Mouse (Mus musculus) ES-CJ7 (cell line): ENCODE results near the gene Rims3.

Experiments
- DNase-seq: peaks from one replicate; pipeline ENCODE4 v3.0.0; 2011; ENCODE audit warnings: low read depth, low spot score

Gene Rims3

DNA sequence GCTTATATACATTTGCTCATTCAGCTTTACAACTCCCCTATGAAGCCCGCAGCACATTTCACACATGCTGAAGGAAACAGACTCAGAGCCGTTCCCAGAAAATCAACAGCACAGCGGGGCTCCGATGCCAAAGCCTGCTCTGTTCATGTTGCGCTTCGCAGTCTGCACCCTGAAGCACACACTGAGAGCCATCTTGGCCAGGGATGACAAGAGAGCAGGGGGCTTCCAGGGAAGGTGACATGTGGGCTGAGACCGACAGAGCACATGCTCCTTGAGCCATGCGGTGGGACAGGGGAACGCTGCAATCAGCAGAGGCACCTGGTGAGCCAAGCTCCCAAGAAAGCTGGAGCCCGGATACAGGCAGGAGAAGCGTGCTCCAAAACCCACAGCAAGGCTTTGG, 5.2 kb upstream of the Rims3 start:
- no peak for DNase-seq

DNA sequence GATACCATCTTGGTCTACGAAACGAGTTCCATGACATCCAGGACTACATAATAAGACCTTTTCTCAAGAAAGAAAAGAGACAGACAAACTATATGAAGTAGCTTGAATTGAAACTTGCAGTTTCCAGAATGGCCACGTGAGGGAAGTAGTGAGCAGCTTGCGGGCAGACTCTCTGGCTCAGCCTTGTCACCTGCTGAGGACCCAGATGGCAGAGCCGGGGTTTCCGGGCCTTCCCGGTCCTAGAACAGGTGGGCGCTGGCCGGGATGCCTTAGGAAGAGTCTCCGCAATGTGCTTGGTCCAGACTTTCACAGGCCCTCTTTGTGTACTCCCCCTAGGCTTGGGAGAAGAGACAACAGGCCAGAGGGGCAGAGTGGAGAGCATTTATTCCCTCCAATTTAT, 3.7 kb upstream of the Rims3 start:
- DNase-seq, result peak; percentile 78

DNA sequence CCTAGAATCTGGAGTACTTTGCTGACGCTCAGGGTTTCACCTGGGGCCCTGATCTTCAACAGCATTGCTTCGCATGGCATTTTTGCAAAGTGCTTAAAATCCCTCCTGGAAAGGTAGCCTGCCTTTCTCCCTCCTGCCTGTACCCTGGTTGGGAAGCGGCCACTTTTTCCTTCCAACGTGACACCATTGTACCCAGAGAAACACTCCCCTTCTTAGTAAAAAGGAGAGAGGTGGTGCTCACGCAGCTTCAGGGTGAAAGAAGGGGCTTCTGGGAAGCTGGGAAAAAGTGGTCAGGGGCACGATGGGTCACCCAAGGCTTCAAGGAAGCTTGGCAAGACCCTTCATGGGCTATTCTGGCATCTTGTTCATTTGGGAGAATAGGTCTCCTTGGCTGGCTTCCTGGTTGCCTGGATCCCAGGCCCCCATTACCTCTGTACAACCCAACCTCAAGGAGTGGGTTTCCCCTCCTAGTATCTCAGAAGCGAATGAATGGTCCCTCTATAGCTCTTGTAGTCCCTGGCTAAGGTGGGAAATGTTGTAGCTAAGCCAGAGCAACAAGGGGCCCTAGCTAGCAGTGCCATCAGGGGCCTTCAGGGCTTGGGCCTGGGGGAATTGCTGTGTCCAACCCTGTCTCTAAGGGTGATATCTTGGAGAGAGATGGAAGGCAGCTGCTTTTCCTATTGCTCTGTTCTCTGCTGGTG, 894 bp downstream of the Rims3 start:
- no peak for DNase-seq

DNA sequence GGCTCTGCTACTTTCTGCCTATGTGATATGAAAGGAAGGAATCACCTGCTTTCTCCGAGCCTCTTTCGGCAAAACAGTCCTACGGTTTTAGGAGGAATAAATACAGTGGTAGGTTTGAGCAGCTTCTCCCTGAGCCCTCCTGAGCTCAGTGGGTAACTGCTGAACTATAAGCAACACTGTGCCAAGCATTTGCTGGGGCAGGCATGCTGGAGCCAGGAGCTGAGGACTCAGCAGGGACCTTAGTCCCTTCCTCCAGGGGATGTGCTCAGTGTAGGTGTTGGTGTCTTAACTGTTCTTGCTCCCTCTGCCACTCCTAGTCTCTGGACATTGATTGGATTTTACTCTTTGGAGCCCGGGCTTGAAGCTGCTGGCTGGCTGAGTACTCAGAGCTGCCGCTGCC, 1.8 kb downstream of the Rims3 start:
- DNase-seq, result no peak

DNA sequence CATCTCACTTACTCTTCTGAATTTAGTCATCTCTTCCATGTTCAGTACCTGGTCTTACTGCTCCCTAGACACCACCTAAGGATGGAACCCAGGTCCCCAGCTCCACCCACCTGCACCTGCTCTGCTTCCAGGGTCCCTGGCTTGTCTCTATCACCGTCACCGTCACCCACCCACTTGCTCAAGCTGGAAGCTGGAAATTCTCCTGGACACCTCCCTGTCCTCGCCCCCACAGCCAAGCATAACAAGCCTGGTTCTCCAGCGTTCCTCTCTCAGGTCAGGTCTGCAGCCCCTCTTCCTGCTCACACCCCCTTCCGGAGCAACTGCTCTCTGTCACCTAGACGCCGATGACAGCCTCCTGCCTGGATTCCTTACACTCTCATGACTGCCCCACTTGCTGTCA, 5.2 kb downstream of the Rims3 start:
- DNase-seq, result no peak

DNA sequence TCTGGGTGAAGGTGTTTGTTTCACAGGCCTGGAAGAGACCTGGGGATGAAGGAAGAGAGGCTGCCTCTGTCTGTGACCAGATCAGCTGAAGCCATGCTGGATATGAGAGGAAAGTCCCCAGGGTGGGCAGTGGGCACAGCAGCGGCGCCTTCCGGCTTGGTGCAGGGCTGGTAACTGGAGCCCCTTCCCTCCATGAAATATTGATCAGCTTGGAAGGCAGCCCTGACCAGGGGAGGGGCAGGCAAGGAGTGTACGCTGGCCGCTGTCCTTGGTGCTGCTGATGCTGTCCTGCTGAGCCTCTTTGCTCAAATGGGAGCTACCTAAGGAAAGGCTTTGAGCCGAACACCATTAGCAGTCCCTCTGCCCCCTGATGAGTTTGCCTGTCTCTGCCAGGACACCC, 11.6 kb downstream of the Rims3 start:
- DNase-seq, result peak; percentile 54

DNA sequence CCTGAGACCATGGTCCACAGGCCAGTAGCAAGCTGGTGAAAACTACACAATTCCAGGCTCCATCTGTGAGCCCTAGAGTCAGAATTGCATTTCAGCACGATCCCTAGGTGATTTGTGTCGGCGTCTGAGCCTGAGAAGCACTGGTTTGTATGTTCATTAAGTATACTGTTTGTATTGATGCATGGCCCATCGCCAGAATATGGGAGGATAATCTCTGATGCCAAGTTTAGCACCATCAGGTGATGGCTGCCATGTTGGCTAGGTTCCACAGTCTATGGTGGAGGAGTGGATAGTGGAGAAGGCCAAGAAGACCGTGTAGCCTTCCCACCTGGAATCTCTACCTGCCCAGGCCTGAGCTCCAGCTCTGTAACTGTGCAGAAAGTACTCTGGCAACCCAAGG, 13.6 kb downstream of the Rims3 start:
- no peak for DNase-seq

DNA sequence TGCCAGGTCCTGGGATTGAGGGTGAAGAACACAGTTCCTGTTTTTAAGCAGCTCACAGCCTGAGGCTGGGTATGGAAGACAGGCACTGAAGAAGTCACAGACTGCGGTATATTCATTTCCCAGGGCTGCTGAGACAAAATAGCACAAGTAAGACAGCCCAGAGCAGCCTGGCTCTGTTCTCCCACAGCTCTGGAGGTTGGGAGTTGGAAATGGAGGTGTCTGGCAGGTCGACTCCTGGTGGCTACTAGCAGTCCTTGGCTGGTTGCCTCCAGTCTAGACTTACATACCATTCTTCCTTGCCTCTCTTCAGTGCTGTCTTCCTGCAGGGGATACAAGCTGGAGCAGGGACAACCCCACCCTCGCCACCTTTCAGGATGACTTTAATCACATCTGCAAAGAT, 14.4 kb downstream of the Rims3 start:
- no peak for DNase-seq

DNA sequence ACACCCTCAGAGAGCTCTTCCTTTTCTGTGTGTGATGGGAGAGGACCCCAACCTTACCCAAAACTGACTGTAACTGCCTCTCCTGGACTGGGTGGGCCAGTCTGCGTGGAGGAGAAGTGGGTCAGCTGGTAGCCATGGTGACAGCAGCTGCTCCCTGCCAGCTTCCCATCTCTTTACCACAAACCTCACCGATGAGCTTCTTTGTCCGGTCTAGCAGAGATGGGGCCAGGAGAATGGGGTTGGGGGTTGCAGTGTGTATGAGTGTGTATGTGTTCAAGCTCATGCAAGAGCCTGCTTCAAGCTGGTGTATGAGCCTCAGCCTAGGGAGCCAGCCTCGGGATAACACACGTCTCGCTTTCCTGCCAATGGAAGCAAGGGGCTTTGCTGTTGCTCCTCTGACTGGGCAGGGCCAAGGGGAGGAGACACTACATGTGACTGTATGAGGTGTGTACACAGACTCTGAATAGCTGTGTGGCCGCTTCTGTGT, 15.7 kb downstream of the Rims3 start:
- DNase-seq, result no peak

DNA sequence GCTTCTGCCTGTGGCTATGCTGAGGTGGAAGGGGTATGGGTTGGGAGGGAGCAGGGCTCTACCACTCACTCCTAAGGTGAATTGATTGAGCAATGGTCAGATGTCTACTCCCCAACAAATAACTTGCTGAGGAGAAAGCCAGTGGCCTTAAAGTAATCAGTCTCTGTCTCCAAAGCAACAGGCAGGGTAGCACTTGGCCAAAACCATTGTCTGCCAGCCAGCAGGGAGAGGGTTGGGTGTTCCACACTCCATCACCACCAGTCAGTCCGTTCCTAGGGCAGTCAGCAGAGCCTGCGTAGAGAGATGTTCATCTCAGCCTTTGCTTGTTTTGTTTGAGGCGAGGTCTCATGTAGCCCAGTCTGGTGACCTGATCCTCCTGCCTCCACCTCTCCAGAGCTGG, 21.3 kb downstream of the Rims3 start:
- no peak for DNase-seq

DNA sequence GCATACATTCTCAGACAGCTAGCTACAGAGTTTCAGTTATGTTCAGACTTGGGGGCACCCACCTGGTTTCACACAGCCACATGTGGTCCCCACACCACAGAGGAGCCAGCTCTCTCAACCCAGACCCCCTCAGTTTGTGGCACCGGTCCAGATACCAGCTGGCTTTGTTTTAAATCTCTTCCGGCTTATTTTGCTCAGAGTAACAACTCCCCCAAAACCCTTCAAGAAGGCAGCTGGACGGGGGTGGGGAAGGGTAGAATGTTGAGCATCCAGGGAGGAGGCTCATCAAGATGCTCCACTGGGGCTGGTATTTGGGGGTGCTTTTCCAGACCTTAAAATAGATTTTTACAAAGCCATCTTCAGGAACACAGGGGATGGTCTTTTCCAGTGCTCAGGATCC, 24.1 kb downstream of the Rims3 start:
- no peak for DNase-seq

DNA sequence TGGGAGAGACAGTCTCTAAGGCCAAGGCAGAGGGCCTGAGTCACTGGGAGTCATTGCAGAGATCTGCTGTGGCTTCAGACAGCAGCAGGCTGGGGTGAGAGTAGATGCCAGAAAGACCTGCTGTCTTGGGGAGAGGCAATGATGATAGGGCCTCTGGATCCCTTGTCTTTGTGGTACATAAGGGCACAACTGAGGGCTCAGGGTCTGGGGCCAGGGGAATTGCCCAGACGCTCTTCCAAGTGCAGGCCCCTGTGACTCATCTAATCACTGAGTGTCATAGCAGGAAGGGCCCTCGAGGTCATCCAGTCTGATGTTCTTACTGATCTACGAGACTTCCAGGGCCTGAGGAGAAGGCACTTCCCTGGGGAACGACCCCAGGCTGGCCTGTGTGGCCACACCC, 24.8 kb downstream of the Rims3 start:
- no peak for DNase-seq

DNA sequence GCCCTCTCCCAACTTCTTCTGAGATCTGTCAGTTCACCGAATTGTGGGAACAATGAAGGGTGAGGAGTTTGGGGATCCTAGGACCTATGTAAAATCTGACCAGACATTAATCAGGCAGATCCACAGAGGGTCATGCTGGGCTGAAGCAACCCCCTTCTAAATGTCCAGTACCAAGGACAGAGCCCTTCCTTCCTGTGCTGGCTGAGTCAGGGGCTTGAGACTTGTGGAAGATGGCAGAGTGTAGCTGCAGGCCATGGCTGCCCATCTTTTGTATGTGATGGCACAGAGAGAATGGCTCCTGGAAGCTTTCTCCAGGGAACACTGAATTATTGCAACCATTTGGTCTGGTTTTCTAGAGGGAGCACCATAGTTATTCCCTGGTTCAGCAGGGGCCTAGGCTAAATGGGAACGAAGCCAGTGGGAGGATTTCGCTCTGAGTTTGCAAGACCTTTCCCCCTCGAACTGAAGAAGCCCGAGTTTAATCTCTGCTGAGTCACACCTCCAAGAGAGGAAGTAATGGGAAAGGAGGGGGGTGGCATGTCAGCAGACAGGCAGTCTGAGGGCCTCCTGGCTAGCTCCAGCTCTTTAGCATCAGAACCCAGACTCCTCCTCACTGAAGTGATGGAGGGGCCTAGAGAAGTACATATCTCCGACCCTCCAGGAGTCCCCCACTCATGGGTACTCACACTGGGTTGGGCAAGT, 26.3 kb downstream of the Rims3 start:
- no peak for DNase-seq

DNA sequence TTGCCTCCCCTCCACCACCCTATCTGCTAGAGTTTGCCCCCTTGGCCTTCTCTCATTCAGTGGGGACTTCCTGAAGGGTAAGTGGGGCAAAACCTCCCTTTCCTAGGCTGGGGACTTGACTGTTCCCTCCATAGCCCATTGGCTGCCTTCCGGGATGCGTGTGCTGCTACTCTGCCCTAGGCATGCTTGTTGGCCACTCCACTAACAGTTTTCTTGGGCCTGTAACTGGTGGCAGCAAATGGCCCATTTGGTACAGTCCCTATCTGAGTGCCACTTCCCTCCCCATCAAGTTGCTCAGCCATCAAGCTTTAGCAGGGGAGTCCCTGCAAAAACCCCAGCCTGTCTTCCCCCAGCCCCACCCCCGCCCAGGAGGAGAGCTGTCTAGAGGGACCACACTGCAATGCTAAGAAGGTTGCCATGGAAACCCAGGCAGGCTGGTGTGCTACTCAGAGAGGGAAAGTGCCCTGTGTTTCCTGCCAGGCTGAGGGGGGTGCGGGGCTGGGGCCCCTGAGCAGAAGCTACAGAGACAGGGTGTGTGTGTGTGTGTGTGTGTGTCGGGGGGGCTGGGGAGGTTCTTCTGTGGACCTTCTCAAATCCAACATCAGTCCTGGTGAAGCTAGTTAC, 27.5 kb downstream of the Rims3 start:
- DNase-seq, result no peak

DNA sequence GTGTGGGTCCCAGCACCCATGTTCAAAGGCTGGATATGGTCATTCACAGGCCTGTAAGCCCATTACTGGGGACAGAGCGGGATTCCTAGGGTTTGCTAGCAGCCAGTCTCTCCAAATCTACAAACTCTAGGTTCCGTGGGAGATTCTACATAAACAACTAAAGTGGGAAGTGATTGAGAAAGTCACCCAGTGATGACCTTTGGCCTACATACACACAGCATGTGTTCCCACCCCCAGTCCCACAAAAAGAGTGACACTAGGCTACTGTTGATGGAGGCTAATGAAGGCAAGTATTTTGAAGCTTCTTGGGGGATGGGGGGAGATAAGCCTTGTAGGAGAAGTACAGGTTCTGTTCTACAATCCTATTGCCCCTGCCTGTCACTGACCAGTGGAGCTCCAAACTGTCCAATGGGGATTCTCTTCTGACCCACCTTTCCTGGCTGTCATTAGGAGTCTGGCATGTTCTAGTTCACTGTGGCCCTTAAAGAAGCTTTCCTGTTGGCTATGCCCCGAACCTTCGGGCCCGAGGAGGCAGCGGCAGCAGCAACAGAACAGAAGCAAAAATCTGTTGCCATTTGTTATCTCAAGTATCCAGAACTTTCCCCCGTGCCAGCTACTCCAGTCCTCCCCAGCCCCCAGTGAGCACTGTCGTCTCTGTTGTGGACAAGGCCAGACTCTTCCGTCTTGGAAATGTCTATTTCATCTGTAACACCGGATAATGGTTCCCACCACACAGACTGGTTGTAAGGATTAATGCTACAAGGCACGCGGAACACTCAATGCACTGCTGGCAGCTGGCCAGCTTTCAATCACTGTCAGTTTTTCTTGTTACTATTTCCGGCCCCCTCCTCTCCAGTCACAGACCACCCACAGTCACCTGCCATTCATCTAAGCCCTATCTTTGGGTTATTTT, 30.8 kb downstream of the Rims3 start:
- DNase-seq, result no peak

DNA sequence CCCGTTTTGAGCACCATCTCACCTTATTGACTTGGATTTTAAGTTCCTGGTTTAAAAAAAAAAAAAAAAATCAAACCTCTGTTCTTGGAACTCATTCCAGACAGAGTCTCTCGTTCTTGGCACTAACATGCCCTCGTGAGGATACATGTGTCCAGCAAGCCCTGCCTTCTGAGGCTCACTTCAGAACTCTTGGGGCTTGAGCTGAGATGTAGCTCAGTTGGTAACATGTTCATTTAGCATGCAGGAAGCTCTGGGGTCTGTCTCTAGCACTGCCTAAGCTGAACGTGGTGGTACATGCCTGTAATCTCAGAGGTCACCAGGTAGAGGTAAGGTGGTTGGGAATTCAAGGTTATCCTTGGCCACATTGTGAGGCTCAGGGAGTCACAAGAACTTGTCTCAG, 31.5 kb downstream of the Rims3 start:
- DNase-seq, result no peak

DNA sequence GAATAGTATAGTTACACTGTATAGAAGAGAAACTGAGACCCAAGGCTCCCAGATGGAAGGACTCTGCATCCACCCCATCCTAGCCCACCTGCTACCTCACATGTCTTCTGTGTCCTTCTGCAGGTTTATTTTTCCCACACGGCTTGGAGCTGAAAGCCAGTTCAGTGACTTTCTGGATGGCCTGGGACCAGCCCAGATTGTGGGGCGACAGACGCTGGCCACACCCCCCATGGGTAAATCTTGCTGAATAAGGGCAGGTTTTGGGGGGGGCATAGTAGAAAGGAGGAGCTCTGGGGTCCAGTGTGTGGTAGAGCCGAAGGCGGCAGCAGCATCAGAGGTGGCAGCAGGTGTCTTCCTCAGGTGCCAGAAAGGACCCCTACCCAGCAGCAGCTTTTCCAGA, 32.2 kb downstream of the Rims3 start:
- no peak for DNase-seq

DNA sequence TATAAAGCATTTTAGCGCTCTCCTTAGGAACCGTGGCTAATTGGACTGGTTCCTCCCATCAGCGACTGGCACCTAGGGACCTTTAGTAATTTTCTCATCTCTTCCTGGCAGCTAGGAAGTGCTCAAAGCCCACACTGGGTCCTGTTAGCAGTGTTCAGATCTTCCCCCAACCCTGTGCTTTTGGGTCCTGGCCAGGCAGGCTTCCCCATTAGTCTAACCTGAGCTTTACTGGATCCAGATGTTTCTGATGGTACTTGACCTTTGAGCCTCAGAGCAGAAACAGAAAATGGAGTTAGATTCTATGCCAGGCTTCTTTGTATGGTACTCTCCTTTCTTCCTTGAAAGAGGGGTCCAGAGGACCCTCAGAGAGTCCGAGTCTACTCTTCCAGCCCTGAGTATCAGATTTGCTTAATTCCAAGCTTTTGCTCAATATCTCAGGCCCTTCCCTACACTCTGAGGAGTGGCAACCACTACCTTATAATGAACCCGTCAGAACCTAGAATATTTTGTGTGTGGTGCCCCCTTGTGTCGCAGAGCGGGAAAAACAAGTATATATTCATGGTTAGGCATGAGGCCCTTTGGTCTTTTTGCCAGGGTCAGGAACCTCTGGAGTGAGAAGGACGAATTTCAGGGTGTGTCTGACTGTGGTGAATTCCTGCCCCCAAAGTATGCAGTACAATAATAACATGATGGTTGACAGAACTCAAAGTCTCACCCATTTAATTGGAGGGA, 32.9 kb downstream of the Rims3 start:
- DNase-seq, result peak; percentile 34

DNA sequence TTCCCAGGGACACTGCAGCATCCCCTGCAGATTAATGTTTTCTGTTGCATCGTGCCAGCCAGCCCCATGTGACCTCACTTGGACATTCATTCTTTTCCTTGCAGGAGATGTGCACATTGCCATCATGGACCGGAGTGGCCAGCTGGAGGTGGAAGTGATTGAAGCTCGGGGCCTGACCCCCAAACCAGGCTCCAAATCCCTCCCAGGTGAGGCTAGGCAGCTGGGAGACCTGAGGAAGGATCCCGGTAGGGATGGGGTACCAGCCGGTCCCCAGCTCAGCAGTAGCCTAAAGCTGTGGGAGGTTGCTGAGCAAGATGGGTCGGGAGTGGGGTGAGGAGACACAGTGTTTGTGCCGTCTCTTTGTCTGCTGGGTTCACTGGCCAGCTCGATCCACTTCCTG, 34.3 kb downstream of the Rims3 start:
- no peak for DNase-seq

DNA sequence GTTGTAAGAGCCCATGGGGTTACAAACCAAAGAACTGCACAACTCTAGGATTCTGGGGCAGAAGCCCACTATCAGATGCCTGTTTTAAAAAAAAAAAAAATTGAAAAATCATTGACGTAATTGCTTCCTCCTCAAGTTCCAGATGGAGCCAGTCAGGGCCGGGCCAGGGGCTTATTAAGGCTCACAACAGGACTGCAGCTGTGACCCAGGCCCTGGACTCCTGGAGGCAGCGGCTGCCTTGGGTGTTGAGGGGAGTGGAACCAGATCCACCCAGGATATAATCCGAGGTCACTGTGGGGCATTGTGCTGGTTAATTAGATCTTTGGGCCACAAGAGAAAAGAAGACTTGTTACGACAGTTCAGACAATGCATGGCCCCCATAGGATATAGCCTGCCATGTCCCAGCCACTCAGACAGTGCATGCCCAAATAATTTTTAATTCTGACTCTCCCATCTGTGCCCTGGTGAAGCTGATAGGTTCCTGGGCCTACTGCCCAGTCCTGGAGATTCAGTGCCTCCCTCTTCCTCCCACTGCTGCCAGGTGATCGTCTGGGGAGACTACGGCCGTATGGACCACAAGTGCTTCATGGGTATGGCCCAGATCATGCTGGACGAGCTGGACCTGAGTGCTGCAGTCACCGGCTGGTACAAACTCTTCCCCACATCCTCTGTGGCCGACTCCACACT, 36.3 kb downstream of the Rims3 start:
- no peak for DNase-seq

DNA sequence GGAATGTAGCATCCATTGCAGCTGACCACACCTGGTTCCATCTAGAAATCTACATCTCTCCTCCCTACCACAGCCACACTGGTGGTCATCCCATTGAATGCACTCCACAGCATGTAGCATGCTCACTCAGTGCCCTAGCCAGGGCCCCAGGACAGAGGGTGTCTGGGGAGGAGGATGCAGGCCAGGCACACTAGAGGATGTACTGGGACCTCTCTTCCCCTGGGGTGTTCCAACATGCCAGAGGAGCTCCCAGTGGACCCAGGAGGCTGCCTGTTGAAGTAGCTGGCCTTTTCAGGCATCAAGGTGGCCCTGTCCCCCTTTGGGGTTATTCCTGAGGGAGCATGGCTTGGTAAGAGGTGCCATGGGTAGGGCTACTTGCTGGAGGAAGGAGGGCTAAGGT, 37.3 kb downstream of the Rims3 start:
- no peak for DNase-seq
